Mouse (Mus musculus): ENCODE results near the gene Cebpe.

DNA sequence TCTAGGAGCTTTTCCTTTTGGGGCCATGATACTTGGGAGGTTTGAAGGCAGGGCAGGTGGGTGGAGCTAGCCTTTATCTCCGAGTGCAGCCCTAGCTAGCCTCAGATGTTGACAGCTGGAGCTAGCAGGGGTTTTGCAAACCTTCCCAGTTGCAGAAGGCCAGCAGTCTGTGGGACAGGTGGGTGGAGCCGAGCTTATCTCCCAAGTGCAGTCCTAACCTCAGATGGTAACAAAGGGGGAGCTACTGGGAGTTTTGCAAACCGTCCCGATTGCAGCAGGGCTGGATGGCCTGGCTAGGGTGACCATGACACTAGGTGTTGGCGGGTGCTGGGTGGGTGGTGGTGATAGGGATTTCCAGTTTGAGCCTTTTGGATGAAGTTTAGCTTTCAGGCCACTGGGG is 6.1 kb downstream of the Cebpe start:
- peak; percentile 82 for TF ChIP-seq GATA1 (IDR thresholded peaks at IDR 0.05; ENCODE audit: low read length)
- TF ChIP-seq TAL1 (IDR thresholded peaks at IDR 0.05; ENCODE audit: low read length), result peak; percentile 93
